Mouse (Mus musculus): ENCODE measurements around the gene Sugct. TPM values are rescaled to one million over a fixed set of nuclear protein-coding genes. Genes with fewer than 3 reads are reported as not detected.

Gene Sugct
- polyA plus RNA-seq, 1 experiment = 4.7 TPM

DNA sequence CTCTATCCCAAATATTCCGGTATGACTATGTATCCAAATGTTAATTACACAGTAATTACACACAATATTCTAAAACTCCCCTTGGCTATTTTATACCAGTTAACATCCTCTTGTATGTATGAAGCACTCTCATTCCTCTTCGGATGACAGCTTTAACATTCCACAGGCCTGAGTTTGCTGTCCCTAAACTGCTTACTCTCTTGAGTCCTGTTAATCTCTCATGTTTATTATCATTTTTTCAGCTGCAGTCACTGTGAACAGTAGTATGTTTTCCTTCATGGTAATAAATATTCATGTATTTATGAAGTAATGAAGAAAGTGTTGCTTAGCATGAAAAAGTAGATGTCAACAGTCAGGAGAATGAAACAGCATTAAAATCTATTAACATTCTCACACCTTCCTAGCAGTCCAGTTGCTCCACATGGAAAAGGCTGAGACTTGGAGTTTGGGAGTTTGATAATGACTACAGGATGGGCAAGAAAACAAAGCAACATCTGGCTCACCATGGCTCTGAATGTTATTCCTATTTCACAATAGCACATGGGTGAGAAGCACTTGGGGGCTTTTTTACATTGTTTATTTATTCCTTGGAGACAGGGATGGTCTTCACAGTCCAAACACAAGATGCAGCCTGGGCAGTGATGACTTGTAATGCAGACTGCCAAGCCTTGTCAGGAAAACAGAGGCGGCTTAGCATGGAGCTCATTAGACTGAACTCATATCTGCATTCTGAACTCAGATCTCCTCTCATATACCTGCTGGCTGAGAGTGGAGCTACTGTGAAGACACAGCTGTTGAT is 651.7 kb downstream of the Sugct start:
- 85% methylated on average over 3 of the region's 3 CpGs for WGBS
- TF ChIP-seq CTCF (IDR thresholded peaks at IDR 0.05; ENCODE audit: borderline replicate concordance, insufficient read depth, low read depth, low read length) (no peak), POLR2A (IDR thresholded peaks at IDR 0.05; ENCODE audit: borderline replicate concordance, insufficient read depth, low read length) (no peak)
- H3K4me3 ChIP-seq (replicated peaks; ENCODE audit: insufficient read depth, low read depth, low read length) = no peak overlapping the region
- no peak for DNase-seq
- H3K27me3 ChIP-seq (ENCODE audit: control insufficient read depth, insufficient read depth, low read length) = no peaks in the 10 kb centered on the region
- H3K4me1 ChIP-seq (ENCODE audit: control insufficient read depth, insufficient read depth, low read length) = no peaks in the 10 kb centered on the region
- H3K27ac ChIP-seq (ENCODE audit: insufficient read depth, low read length) = no peak overlapping the region

DNA sequence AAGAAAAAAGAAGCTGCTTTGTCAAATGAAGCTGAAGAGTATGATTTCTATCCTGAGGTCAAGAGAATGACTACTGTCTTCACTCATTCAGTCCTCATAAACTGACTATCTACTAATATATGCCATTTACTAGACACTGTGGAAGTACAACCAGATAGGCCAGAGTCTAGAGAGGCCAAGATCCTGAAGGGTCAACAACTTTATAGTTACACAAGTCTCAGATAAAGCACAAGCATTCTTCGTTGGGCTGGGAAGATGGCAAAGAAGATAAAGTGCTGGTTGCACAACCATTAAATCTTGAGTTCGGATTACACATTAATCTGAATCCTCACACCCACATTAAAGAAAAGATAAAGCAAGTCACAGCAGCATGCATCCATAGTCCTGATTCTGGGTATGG is 653.0 kb downstream of the Sugct start:
- H3K27me3 ChIP-seq (ENCODE audit: control insufficient read depth, insufficient read depth, low read length) = no peaks in the 10 kb centered on the region
- H3K4me1 ChIP-seq (ENCODE audit: control insufficient read depth, insufficient read depth, low read length) = no peaks in the 10 kb centered on the region
- no peak overlapping the region for H3K27ac ChIP-seq (ENCODE audit: insufficient read depth, low read length)
- no peak overlapping the region for H3K4me3 ChIP-seq (replicated peaks; ENCODE audit: insufficient read depth, low read depth, low read length)
- no peak for TF ChIP-seq POLR2A (IDR thresholded peaks at IDR 0.05; ENCODE audit: borderline replicate concordance, insufficient read depth, low read length)
- no peak for TF ChIP-seq CTCF (IDR thresholded peaks at IDR 0.05; ENCODE audit: borderline replicate concordance, insufficient read depth, low read depth, low read length)
- no peak for DNase-seq
- 87% methylated on average over 2 of the region's 2 CpGs for WGBS

DNA sequence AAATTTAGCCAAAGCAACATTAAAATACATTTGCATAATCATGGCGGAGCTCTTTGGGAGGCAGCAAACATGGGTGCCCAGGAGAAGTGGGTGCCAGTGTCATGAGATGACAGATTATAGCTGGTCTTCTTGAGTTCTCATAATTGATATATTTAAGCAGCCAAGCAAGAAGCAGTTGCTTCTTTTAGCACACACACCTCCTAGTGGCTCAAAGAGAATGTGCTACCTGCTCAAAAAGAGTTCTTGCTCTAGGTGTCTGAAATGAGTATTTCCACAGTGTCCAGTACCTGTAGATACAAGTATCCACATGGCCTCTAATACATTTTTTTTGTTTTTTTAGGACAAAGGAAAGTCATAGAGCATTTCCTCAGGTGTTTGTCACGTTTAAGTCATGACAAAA is 655.6 kb downstream of the Sugct start:
- WGBS = 67% methylated on average over 2 of the region's 2 CpGs
- TF ChIP-seq CTCF (IDR thresholded peaks at IDR 0.05; ENCODE audit: borderline replicate concordance, insufficient read depth, low read depth, low read length) (no peak), POLR2A (IDR thresholded peaks at IDR 0.05; ENCODE audit: borderline replicate concordance, insufficient read depth, low read length) (no peak)

DNA sequence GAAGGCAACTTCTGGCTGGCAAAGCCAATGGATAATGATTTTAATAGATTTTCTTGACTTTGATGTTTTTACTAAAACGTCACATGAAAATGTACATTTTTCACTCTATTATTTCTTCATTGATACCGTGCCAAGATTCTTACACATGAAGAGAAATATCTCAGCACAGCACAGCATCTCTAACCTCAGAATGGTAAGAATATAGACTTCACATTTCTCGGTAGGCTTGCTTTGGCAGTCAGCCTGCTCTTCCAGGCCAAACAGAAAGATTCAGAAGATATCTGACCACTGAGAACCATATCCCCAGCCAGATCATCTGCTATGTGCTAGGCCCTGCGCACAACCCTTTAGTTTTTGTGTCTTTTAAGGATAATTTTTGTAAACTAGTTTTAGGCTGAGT is 657.0 kb downstream of the Sugct start:
- no peak for DNase-seq
- Histone ChIP-seq H3K27me3 (ENCODE audit: control insufficient read depth, insufficient read depth, low read length) (no peaks in the 10 kb centered on the region), H3K4me1 (ENCODE audit: control insufficient read depth, insufficient read depth, low read length) (no peaks in the 10 kb centered on the region), H3K27ac (ENCODE audit: insufficient read depth, low read length) (no peak overlapping the region), H3K4me3 (replicated peaks; ENCODE audit: insufficient read depth, low read depth, low read length) (no peak overlapping the region)
- 56% methylated on average over 4 of the region's 4 CpGs for WGBS
- TF ChIP-seq CTCF (IDR thresholded peaks at IDR 0.05; ENCODE audit: borderline replicate concordance, insufficient read depth, low read depth, low read length) (no peak), POLR2A (IDR thresholded peaks at IDR 0.05; ENCODE audit: borderline replicate concordance, insufficient read depth, low read length) (no peak)

More for the DNA sequence above, 655.6 kb downstream of the Sugct start:
- no peaks in the 10 kb centered on the region for H3K27me3 ChIP-seq (ENCODE audit: control insufficient read depth, insufficient read depth, low read length)
- H3K4me3 ChIP-seq (replicated peaks; ENCODE audit: insufficient read depth, low read depth, low read length) = no peak overlapping the region
- H3K27ac ChIP-seq (ENCODE audit: insufficient read depth, low read length) = no peak overlapping the region
- H3K4me1 ChIP-seq (ENCODE audit: control insufficient read depth, insufficient read depth, low read length) = no peaks in the 10 kb centered on the region
- no peak for DNase-seq

DNA sequence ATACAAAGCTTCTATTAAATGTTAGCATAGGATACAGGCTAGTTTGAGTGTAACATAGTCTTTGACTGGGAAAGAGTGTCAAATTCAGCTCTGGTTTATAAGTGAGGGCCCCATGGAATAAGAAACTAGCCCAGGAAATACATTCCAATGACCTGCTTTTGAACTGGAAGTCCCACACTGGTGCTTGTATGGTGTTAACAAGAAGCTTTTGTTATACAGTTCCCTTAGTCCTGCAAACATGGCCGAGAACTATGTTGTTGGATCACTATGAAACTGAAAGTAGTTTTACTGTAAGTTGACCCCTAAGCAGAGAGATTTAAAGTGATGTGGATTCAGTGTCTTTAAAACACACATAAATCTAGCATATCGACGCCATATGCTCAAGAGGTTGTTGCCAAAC is 657.5 kb downstream of the Sugct start:
- Histone ChIP-seq H3K27me3 (ENCODE audit: control insufficient read depth, insufficient read depth, low read length) (no peaks in the 10 kb centered on the region), H3K27ac (ENCODE audit: insufficient read depth, low read length) (no peak overlapping the region), H3K4me3 (replicated peaks; ENCODE audit: insufficient read depth, low read depth, low read length) (no peak overlapping the region), H3K4me1 (ENCODE audit: control insufficient read depth, insufficient read depth, low read length) (no peaks in the 10 kb centered on the region)
- DNase-seq = no peak
- TF ChIP-seq POLR2A (IDR thresholded peaks at IDR 0.05; ENCODE audit: borderline replicate concordance, insufficient read depth, low read length) (no peak), CTCF (IDR thresholded peaks at IDR 0.05; ENCODE audit: borderline replicate concordance, insufficient read depth, low read depth, low read length) (no peak)
- 84% methylated on average over 3 of the region's 3 CpGs for WGBS

DNA sequence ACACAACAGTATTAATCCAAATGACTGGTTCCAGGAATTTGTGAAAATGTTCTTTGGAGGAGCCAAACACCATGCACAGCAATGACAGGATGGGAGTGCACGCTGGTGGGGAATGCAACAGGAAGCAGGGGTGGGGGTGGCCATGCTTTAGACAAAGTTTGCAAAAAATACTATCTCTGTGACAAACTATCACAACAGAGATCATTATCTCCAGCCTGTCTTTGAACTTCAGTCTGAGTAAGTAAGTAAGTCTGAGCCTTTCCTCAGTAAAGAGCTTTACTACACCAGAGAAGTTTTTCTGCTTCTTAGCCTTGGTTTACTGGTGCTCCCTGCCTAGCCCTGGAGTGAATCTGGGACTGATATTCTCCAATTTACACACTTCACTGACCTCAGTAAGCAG is 664.6 kb downstream of the Sugct start:
- no peak for TF ChIP-seq CTCF (IDR thresholded peaks at IDR 0.05; ENCODE audit: borderline replicate concordance, insufficient read depth, low read depth, low read length)
- no peak for TF ChIP-seq POLR2A (IDR thresholded peaks at IDR 0.05; ENCODE audit: borderline replicate concordance, insufficient read depth, low read length)
- no peaks in the 10 kb centered on the region for H3K4me1 ChIP-seq (ENCODE audit: control insufficient read depth, insufficient read depth, low read length)
- DNase-seq = no peak
- 92% methylated on average over 1 of the region's 1 CpGs for WGBS
- no peak overlapping the region for H3K4me3 ChIP-seq (replicated peaks; ENCODE audit: insufficient read depth, low read depth, low read length)
- H3K27ac ChIP-seq (ENCODE audit: insufficient read depth, low read length) = no peak overlapping the region
- H3K27me3 ChIP-seq (ENCODE audit: control insufficient read depth, insufficient read depth, low read length) = no peaks in the 10 kb centered on the region

DNA sequence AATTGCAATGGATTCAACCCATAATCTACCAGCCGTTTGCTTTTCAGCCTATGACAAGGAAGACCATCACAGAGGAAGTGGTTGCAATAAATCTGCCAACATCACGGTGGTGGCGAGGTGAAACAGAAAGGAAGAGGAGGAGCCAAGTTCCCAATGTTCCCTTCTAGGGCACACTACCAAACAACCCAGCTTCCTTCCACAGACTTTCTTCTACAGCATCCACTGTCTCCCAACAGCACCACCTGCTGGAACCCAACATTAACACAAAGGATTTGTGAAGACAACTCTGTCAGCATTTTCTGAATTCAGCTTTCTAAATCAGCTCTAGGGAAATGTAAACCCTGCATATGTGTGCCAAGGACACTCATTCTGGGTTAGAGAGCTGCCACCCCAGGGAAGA is 666.8 kb downstream of the Sugct start:
- Histone ChIP-seq H3K27ac (ENCODE audit: insufficient read depth, low read length) (no peak overlapping the region), H3K4me1 (ENCODE audit: control insufficient read depth, insufficient read depth, low read length) (no peaks in the 10 kb centered on the region), H3K27me3 (ENCODE audit: control insufficient read depth, insufficient read depth, low read length) (no peaks in the 10 kb centered on the region), H3K4me3 (replicated peaks; ENCODE audit: insufficient read depth, low read depth, low read length) (no peak overlapping the region)
- 45% methylated on average over 3 of the region's 3 CpGs for WGBS
- TF ChIP-seq POLR2A (IDR thresholded peaks at IDR 0.05; ENCODE audit: borderline replicate concordance, insufficient read depth, low read length) = no peak
- peak; percentile 54; the same call in 1 of the 2 replicates for TF ChIP-seq CTCF (IDR thresholded peaks at IDR 0.05; ENCODE audit: borderline replicate concordance, insufficient read depth, low read depth, low read length)
- peak; percentile 13 to 21 for DNase-seq

DNA sequence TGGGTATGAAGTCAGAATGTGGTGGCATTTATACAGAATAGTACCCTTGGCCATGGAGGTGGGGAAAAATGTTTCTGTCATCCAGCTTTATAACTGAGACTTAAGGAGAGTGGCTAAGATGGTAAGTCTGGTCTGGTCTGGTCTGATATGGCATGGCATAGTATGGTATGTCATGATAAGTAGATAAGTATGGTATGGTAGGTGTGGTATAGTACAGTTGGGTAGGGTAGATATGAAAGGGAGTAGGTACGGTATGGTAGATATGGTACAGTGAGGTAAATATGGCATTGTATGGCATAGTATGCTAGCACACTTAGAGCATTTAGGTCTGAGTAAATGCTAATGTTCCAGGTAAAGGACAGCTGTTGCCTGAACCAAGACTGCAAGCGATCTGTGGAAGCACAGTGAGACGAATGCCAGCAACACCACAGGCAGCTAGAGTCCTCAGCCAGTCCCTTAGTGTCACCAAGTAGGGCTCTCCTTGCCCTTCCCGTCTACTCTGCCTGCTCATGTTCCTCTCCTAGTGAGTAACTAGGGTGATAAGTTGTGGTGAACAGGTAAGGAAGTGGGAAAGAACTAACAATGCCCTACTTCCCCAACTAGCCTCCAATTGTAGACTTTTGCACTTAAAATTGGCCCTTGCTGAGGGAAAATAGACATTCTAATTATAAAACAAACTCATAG is 667.4 kb downstream of the Sugct start:
- TF ChIP-seq CTCF (IDR thresholded peaks at IDR 0.05; ENCODE audit: borderline replicate concordance, insufficient read depth, low read depth, low read length) (no peak), POLR2A (IDR thresholded peaks at IDR 0.05; ENCODE audit: borderline replicate concordance, insufficient read depth, low read length) (no peak)
- DNase-seq = no peak
- no peaks in the 10 kb centered on the region for H3K27me3 ChIP-seq (ENCODE audit: control insufficient read depth, insufficient read depth, low read length)
- no peaks in the 10 kb centered on the region for H3K4me1 ChIP-seq (ENCODE audit: control insufficient read depth, insufficient read depth, low read length)
- 70% methylated on average over 4 of the region's 4 CpGs for WGBS
- H3K27ac ChIP-seq (ENCODE audit: insufficient read depth, low read length) = no peak overlapping the region
- no peak overlapping the region for H3K4me3 ChIP-seq (replicated peaks; ENCODE audit: insufficient read depth, low read depth, low read length)
